Mouse (Mus musculus): ENCODE data around the gene Hspa1a. TPM values are rescaled to one million over a fixed set of nuclear protein-coding genes. Genes with fewer than 3 reads are reported as not detected.
"Not testable (repeated sequence)": the region's sequence is repeated elsewhere in the genome, so short reads cannot be mapped to it uniquely, and the experiment has no call there.

The Hspa1a gene
- polyA plus RNA-seq, 1 experiment from 2014 or later = 1.9 TPM

DNA sequence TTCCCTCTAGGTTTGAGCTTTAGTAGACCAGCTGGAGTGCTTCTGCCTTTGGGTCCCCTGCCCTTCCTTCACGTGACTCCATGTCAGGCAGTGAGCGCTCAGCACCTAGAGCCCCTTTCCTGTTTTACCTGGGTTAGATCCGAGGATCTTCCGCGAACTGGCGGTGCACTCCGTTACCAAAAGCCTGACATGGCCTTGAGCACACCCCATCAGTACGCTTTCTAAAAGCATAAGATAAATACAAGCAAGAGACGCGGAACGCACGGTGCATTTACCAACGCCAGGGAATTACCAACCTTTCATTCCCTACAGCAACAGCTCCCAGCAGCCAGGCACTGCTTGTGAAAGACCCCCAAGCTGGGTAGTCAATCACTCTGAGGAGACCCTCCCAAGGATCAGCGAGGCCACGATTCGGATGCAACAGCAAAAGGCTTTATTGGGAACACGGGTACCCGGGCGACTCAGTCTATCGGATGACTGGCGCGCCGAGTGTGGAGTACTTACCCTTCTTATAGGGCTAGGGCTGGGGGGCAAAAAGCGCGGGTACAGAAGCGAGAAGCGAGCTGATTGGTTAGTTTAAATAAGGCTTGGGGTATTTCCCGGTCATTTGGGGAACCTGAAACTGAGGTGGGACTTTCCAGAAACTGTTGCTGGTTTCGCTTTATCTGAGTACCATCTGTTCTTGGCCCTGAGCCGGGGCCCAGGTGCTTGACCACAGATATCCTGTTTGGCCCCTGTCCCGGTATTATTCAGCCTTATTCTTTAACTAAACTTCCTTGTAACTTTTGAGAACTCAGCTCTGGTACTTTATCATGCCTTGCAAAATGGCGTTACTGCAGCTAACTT lies 28.1 kb upstream of the Hspa1a start:
- H3K27ac ChIP-seq = peak overlapping the region; percentile 98
- peaks cover 46% of the 10 kb centered on the region for H3K36me3 ChIP-seq
- WGBS = 26% methylated on average over 30 of the region's 32 CpGs

DNA sequence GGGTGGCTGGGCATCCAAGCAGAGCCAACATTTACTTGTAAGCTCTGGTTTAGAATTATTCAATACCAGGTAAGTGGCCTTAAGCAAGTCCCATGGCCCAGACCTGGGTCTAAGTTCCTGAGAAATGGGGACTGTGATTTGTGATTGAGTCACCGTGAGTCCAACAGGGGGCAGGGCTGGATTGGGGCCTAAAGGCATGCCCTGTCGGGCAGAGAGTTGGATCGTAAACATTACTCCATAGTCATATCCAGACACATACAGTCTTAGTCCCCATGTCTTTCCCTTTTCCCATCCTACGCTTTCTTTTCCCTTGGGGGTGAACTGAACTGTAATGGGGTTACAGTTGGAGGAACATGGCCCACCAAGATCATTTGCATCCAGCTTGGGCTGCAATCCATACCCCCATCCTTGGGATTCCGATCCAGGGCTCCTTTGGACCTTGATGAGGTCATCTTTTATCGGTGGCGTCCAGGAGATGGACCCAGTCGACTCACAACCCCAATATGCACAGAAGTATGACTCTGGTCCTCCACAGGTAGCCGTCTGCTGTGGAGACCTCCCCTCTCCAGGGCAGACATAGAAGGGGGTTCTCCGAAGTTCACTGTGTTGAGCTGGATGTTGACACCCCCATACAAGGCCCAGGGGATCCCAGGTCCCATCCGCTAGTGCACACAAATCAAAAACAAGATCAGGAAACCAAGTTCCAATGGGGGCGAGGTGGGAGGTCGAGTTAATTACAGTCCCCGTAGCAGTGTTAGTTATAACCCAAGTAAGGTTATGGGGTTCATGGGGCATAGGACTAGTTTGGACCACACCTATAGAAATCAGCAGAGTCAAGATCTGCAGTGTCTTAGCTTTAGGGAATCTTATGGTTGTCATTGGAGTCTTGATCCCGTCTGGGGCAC lies 26.8 kb upstream of the Hspa1a start:
- 93% methylated on average over 15 of the region's 15 CpGs for WGBS
- Histone ChIP-seq H3K27me3 (no peaks in the 10 kb centered on the region), H3K27ac (no peak overlapping the region), H3K4me1 (replicated peaks) (peaks cover 40% of the 10 kb centered on the region), H3K4me3 (replicated peaks) (peak overlapping the region; percentile 87), H3K36me3 (peaks cover 36% of the 10 kb centered on the region), H3K9me3 (no peaks in the 10 kb centered on the region), H3K9ac (replicated peaks) (0 out of 2 replicates have a peak overlapping the region, but pooled peaks have one; percentile 8), H3K4me2 (peak overlapping the region; percentile 97)
- no peak for ATAC-seq (ENCODE audit: insufficient number of reproducible peaks, insufficient read depth, low FRiP score, low TSS enrichment, low read depth)

More for the DNA sequence above, 28.1 kb upstream of the Hspa1a start:
- H3K9me3 ChIP-seq; H3K27me3 ChIP-seq; ATAC-seq (ENCODE audit: insufficient number of reproducible peaks, insufficient read depth, low FRiP score, low TSS enrichment, low read depth): not testable (repeated sequence)
- Histone ChIP-seq H3K4me1 (replicated peaks) (peaks cover 40% of the 10 kb centered on the region), H3K4me2 (peak overlapping the region; percentile 97), H3K9ac (replicated peaks) (peak overlapping the region; percentile 95), H3K4me3 (replicated peaks) (peak overlapping the region; percentile 87)

DNA sequence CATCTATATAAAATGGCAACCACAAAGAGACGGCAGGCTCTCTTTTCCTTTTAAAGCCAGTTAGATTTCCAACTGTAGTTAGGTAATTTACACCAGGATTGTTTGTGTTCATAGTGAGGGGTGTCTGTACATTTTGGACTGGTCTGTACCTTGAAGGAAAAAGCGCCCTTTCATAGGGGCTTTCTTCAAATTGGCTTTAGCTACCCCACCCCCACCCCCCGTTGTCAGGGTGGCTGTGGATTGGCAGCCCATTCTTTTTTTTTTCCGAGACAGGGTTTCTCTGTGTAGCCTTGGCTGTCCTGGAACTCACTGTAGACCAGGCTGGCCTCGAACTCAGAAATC lies 25.2 kb upstream of the Hspa1a start:
- peaks cover 40% of the 10 kb centered on the region for H3K36me3 ChIP-seq
- ATAC-seq (ENCODE audit: insufficient number of reproducible peaks, insufficient read depth, low FRiP score, low TSS enrichment, low read depth) = no peak
- 97% methylated on average over 5 of the region's 5 CpGs for WGBS
- H3K4me2 ChIP-seq = 0 out of 2 replicates have a peak overlapping the region, but pooled peaks have one; percentile 8
- H3K9ac ChIP-seq (replicated peaks) = no peak overlapping the region
- no peak overlapping the region for H3K27ac ChIP-seq
- H3K4me3 ChIP-seq (replicated peaks) = no peak overlapping the region
- peaks cover 25% of the 10 kb centered on the region for H3K4me1 ChIP-seq (replicated peaks)
- H3K27me3 ChIP-seq = no peaks in the 10 kb centered on the region
- H3K9me3 ChIP-seq = no peaks in the 10 kb centered on the region

DNA sequence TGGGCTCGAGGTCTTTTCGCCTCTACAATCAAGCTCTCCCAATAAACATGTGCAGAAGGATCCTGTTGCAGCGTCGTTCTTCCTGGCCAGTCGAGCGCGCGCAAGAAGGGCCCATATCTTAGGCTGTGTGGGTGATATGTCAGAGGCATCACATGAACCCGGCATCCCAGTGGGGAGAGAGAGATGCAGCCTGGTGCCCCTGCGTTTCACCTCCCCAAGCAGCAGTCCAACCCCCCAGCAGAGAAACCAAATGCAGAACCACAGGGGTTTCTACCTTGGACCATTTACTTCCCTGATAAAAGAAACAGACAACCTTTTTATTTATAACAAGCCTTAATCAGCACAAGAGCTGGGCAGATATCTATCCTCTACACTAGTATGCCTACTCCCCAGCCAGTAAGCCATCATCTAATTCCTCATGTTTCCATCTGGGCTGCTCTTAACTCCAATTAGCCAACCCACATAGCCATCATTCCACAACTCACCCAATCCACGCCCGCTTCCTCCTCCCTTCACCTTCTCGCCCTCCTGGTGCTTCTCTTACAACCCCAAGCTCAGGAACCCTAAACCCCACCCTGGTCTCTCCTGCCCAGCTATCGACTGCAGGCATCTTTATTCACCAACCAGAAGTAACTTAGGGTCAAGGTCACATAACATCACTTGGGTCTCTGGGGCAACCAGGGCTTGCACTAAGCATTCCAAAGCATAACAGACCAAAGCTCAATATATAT lies 24.6 kb upstream of the Hspa1a start:
- Histone ChIP-seq H3K9me3 (no peaks in the 10 kb centered on the region), H3K36me3 (peaks cover 40% of the 10 kb centered on the region), H3K27me3 (no peaks in the 10 kb centered on the region), H3K4me3 (replicated peaks) (no peak overlapping the region), H3K4me2 (peak overlapping the region; percentile 8; the same call in 1 of the 2 replicates), H3K4me1 (replicated peaks) (peaks cover 23% of the 10 kb centered on the region), H3K9ac (replicated peaks) (no peak overlapping the region), H3K27ac (no peak overlapping the region)
- ATAC-seq (ENCODE audit: insufficient number of reproducible peaks, insufficient read depth, low FRiP score, low TSS enrichment, low read depth) = no peak
- WGBS = 92% methylated on average over 13 of the region's 14 CpGs

DNA sequence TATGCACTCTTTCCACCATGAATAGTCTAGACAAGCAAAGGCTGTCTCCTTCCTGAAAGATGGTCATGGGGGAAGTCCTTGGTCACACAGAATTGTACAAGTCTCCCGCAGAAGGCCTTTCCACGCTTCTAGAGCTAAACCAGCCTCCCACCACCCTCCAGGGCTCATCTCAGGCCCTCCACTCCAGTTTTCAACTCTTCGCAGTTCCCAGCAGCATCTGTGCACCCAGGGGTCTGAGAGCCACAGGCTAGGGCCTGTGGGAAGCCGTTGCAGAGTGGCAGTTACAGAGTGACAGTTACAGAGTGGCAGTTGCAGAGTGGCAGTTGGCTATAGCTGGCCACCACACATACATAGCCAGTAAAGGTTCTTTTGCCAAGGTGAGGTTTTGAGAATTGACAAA lies 24.0 kb upstream of the Hspa1a start:
- H3K27me3 ChIP-seq; H3K4me2 ChIP-seq; H3K4me3 ChIP-seq (replicated peaks); H3K27ac ChIP-seq; H3K9me3 ChIP-seq; ATAC-seq (ENCODE audit: insufficient number of reproducible peaks, insufficient read depth, low FRiP score, low TSS enrichment, low read depth); H3K9ac ChIP-seq (replicated peaks): not testable (repeated sequence)
- 93% methylated on average over 4 of the region's 4 CpGs for WGBS
- H3K4me1 ChIP-seq (replicated peaks) = peaks cover 23% of the 10 kb centered on the region
- H3K36me3 ChIP-seq = peaks cover 47% of the 10 kb centered on the region

DNA sequence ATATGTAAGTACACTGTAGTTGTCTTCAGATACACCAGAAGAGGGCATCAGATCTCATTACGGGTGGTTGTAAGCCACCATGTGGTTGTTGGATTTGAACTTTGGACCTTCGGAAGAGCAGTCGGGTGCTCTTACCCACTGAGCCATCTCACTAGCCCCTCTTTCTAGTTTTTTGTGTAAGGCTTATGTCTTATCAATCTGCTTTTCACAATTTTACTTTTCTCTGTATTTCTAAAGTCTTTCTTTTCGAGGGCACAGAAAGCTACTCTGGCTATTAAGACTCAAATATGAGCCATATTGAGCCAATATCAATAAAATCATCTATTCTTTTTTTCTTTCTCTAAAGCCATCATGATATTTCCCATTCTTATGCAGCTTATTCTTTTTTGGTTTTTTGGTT lies 23.2 kb upstream of the Hspa1a start:
- H3K9me3 ChIP-seq; H3K9ac ChIP-seq (replicated peaks); H3K4me3 ChIP-seq (replicated peaks); ATAC-seq (ENCODE audit: insufficient number of reproducible peaks, insufficient read depth, low FRiP score, low TSS enrichment, low read depth); H3K4me2 ChIP-seq; H3K27ac ChIP-seq; H3K27me3 ChIP-seq: not testable (repeated sequence)
- 92% methylated on average over 4 of the region's 4 CpGs for WGBS
- Histone ChIP-seq H3K4me1 (replicated peaks) (peaks cover 23% of the 10 kb centered on the region), H3K36me3 (peaks cover 54% of the 10 kb centered on the region)

DNA sequence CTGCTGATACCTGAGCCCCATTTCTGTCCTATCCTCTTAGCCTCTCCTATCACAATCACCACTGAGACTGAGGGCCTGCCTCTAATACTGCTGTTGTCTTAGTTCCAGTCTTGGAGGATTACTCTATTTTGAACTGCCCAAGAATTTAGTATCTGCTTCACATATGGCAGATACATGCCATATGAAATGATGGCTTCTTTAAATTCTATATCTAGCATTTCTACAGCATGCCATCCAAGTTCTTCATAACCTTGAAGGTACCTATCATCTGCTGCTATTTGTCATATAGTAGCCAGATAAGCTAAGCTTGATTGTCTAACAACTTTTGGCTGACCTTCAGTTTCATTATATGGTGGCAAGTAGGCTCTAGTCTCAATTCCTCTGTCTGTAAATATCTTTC lies 22.8 kb upstream of the Hspa1a start:
- no peak overlapping the region for H3K4me2 ChIP-seq
- no peak overlapping the region for H3K4me3 ChIP-seq (replicated peaks)
- peaks cover 20% of the 10 kb centered on the region for H3K4me1 ChIP-seq (replicated peaks)
- H3K36me3 ChIP-seq = peaks cover 55% of the 10 kb centered on the region
- no peak overlapping the region for H3K9ac ChIP-seq (replicated peaks)
- H3K9me3 ChIP-seq = no peaks in the 10 kb centered on the region
- no peak overlapping the region for H3K27ac ChIP-seq
- no peak for ATAC-seq (ENCODE audit: insufficient number of reproducible peaks, insufficient read depth, low FRiP score, low TSS enrichment, low read depth)
- H3K27me3 ChIP-seq = no peaks in the 10 kb centered on the region

DNA sequence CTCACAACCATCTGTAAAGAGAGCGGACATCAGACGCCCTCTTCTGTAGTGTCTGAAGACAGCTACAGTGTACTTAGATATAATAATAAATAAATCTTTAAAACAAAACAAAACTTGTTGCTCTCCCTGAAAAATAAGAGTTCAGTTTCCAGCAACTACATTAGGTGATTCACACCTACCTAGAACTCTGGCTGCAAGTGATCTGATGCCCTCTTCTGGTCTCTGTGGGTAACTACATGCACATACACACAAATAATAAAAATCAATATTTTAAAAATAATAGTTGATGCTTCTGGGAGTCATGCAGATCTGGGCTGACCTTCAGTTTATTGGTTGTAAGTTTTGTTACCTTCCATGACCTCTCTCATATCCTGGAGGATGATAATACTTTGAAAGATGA lies 12.3 kb upstream of the Hspa1a start:
- H3K9me3 ChIP-seq = no peaks in the 10 kb centered on the region
- no peak overlapping the region for H3K27ac ChIP-seq
- ATAC-seq (ENCODE audit: insufficient number of reproducible peaks, insufficient read depth, low FRiP score, low TSS enrichment, low read depth) = no peak
- no peak overlapping the region for H3K4me2 ChIP-seq
- no peak overlapping the region for H3K4me3 ChIP-seq (replicated peaks)
- WGBS = 79% methylated on average over 2 of the region's 2 CpGs
- no peaks in the 10 kb centered on the region for H3K27me3 ChIP-seq
- no peak overlapping the region for H3K9ac ChIP-seq (replicated peaks)
- H3K36me3 ChIP-seq = peaks cover 35% of the 10 kb centered on the region
- H3K4me1 ChIP-seq (replicated peaks) = peaks cover 16% of the 10 kb centered on the region

DNA sequence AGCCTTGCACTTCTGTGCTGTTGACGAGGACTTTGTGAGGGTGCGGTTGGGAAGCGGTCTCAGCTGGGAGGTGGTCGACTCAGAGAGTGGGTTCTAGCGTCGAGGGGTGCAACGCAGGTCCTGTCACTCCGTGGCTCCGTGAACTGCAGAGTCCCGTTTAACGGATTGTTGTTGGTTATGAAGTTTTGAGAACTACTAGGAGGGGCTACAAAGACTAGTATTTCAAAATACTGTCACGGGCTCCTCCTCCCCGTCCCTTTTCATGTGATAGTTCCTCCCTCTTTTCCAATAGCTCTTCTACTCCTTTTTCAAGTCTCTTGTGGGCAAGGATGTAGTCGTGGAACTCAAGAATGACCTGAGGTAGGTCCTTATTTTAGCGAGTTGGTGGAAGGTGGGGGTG lies 10.4 kb upstream of the Hspa1a start:
- WGBS = under 1% methylated on average over 15 of the region's 15 CpGs

DNA sequence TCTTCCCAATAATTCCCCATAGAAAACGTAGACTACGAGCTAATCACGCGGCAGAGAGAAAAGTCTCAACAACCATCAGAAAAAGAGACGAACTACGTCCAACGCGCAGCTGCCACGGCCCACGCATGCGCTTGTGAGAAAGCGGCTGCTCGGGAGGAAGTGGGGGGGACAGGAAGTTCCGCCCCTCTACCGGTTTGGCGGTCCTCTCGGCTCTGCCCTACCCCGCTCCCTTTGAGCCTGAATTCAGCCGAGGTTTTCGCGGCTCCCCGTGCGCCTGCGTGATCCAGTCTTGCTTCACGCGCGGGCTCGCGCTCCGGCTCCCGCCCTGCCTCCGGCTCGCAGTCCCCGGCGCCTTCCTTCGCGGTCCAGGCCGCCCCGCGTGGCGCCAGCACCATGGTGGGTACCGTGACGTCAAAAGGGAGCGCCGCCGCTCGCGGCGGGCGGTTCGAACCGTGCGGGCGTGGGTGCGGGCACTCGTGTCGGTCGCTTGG lies 9.8 kb upstream of the Hspa1a start, which contains the start of gene Lsm2:
Gene Lsm2, plus strand, starts transcription at position 173 of the 491 bp plus-strand sequence.
- H3K4me1 ChIP-seq (replicated peaks) = peaks cover 16% of the 10 kb centered on the region
- peak within 1 kb of the TSS; percentile 72 for H3K4me2 ChIP-seq
- H3K27ac ChIP-seq = peak within 1 kb of the TSS; percentile 99
- H3K9me3 ChIP-seq = no peaks in the 10 kb centered on the region
- under 1% methylated on average over 58 of the region's 58 CpGs for WGBS
- H3K36me3 ChIP-seq = peaks cover 21% of the 10 kb centered on the region
- peak; percentile 92 for ATAC-seq (ENCODE audit: insufficient number of reproducible peaks, insufficient read depth, low FRiP score, low TSS enrichment, low read depth)
- H3K9ac ChIP-seq (replicated peaks) = peak within 1 kb of the TSS; percentile 91
- H3K27me3 ChIP-seq = no peaks in the 10 kb centered on the region
- H3K4me3 ChIP-seq (replicated peaks) = peak within 1 kb of the TSS; percentile 87

More for the DNA sequence above, 10.4 kb upstream of the Hspa1a start:
- Histone ChIP-seq H3K9ac (replicated peaks) (peak overlapping the region; percentile 91), H3K4me3 (replicated peaks) (peak overlapping the region; percentile 87), H3K4me1 (replicated peaks) (peaks cover 16% of the 10 kb centered on the region), H3K27me3 (no peaks in the 10 kb centered on the region), H3K36me3 (peaks cover 23% of the 10 kb centered on the region), H3K9me3 (no peaks in the 10 kb centered on the region), H3K4me2 (peak overlapping the region; percentile 72), H3K27ac (peak overlapping the region; percentile 99)
- ATAC-seq (ENCODE audit: insufficient number of reproducible peaks, insufficient read depth, low FRiP score, low TSS enrichment, low read depth) = no peak
